Mouse (Mus musculus) embryonic facial prominence, embryonic 13.5 days (tissue): ENCODE results near the gene Zfp52. TPM values are rescaled to one million over a fixed set of nuclear protein-coding genes. Genes with fewer than 3 reads are reported as not detected.

Source experiments
- ATAC-seq: fragments of 200-750 bp; cut with Nextera tagmentation; 2 replicates; pipeline ENCODE4 v1.8.0; 2017; ENCODE audit warnings: low read depth; ENCODE audit not compliant: insufficient number of reproducible peaks, insufficient read depth, low FRiP score, low TSS enrichment
- H3K27ac ChIP-seq: fragments of 300-500 bp; sonication (generic); 2 replicates; pipeline ENCODE4 v1.5.1; 2015; ENCODE audit warnings: moderate library complexity, mild to moderate bottlenecking, inconsistent platforms
- H3K27me3 ChIP-seq: fragments of 300-500 bp; sonication (generic); 2 replicates; pipeline ENCODE4 v1.6.1; 2015; ENCODE audit warnings: mild to moderate bottlenecking, inconsistent platforms
- H3K36me3 ChIP-seq: fragments of 300-500 bp; sonication (generic); 2 replicates; pipeline ENCODE4 v1.6.1; 2015; ENCODE audit warnings: mild to moderate bottlenecking, inconsistent platforms
- H3K4me1 ChIP-seq: fragments of 300-500 bp; sonication (generic); 2 replicates; pipeline ENCODE4 v1.6.1; 2015; ENCODE audit warnings: inconsistent platforms
- H3K4me2 ChIP-seq: fragments of 300-500 bp; sonication (generic); 2 replicates; pipeline ENCODE4 v1.6.1; 2015; ENCODE audit warnings: moderate library complexity, mild to moderate bottlenecking, inconsistent platforms
- H3K4me3 ChIP-seq: fragments of 300-500 bp; sonication (generic); 2 replicates; pipeline ENCODE4 v1.5.1; 2015; ENCODE audit warnings: mild to moderate bottlenecking, inconsistent platforms
- H3K9ac ChIP-seq: fragments of 300-500 bp; sonication (generic); 2 replicates; pipeline ENCODE4 v1.6.1; 2015; ENCODE audit warnings: mild to moderate bottlenecking, inconsistent platforms
- H3K9me3 ChIP-seq: fragments of 300-500 bp; sonication (generic); 2 replicates; pipeline ENCODE4 v1.6.1; 2016; ENCODE audit warnings: inconsistent platforms
- WGBS: fragments of 180-500 bp; shearing (Covaris S2); methylation state at CpG from one replicate; pipeline ENCODE4 v1.1.7; 2015; ENCODE audit warnings: mixed read lengths; 5-methylcytosine and 5-hydroxymethylcytosine counted together
- polyA plus RNA-seq: library from polyadenylated mRNA; unstranded; fragments of >200 nt; fragmentation: Nextera tagmentation; extraction: Ambion mirVana; gene quantifications from 2 replicates; pipeline ENCODE4 v1.2.1, GENCODE M21; 2015

Zfp52 gene
- polyA plus RNA-seq, 1 experiment from 2014 or later, result 4.3 TPM

DNA sequence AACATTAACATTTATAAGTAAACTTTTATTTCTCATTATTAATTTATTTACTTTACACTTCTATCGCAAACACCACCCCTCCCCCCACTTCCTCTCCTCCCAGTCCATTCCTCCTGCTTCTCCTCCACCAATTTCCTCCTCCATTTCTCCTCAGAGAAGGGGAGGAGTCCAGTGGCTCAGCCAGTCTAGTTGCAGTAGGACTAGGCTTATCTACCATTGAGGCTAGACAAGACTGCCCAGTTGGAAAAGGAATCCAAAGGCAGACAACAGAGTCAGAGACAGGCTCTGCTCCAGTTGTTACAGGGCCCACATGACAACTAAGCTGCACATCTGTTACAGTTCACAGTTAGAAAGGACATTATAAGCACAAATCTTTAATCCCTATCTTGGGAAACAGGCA lies 32.4 kb downstream of the Zfp52 start:
- H3K9ac ChIP-seq, result 0 out of 2 replicates have a peak overlapping the region, but pooled peaks have one; percentile 46
- no peak for ATAC-seq
- no peaks in the 10 kb centered on the region for H3K9me3 ChIP-seq
- no peaks in the 10 kb centered on the region for H3K27me3 ChIP-seq
- H3K4me2 ChIP-seq, result peak overlapping the region; percentile 70
- peak overlapping the region; percentile 72 for H3K4me3 ChIP-seq
- peaks cover 12% of the 10 kb centered on the region for H3K4me1 ChIP-seq
- H3K36me3 ChIP-seq, result 0 out of 2 replicates have a peak, but pooled peaks cover 5% of the 10 kb centered on the region
- 37% methylated on average over 1 of the region's 1 CpGs for WGBS
- no peak overlapping the region for H3K27ac ChIP-seq

DNA sequence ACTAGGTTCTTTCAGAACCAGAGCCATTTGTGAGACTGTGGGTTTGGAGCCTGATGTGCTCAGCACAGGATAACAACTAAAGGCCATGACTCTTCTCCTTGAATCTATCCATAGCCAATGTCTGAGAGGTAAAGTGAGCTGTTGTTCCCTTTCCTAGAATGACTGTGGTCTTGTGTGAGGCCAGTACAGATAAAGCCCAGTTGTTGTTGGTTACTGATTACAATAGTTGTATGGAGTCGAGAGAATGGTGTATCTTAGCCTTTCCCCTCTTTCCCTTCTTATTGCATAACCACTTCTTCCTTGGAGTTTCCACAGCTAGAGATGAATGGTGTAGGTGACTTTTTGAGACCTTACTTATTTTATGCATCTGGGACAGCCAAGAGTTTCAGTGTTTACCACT lies 43.7 kb downstream of the Zfp52 start:
- H3K27me3 ChIP-seq, result no peaks in the 10 kb centered on the region
- no peak overlapping the region for H3K27ac ChIP-seq
- H3K36me3 ChIP-seq, result peaks cover 34% of the 10 kb centered on the region
- no peaks in the 10 kb centered on the region for H3K4me1 ChIP-seq
- no peak overlapping the region for H3K4me2 ChIP-seq
- H3K9ac ChIP-seq, result no peak overlapping the region
- ATAC-seq, result no peak
- H3K4me3 ChIP-seq, result no peak overlapping the region
- no peaks in the 10 kb centered on the region for H3K9me3 ChIP-seq
- 77% methylated on average over 1 of the region's 1 CpGs for WGBS

DNA sequence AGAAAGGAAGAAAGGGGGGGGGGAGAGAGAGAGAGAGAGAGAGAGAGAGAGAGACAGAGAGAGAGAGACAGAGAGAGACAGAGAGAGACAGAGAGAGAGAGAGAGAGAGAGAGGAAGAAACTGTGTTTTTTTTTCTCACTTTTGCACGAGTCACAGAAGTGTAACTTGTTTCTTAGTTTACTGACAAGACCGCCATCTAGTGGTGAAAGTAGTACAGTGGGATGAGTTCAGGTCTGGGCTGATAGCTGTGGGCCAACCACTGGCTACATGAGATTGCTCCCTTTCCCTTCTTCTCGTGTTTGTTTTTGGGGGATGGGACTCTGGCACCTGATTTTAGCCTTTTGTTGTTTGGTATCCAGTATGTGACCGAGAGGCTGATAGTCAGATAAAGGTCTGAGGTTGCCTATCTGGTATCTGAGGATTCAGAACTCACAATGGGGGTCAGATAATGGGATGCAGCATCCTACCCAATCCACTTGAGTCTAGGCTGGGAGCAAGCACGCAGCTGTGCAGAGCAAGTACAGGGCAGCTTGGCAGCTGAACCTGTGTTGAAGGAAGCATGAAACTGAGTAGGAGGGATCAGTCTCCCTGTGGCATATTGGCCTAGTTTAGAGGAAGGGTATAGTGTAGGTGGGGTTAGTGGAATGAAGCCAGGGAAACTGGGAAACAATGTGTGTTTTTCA lies 44.3 kb downstream of the Zfp52 start:
- no peak overlapping the region for H3K4me2 ChIP-seq
- peak; percentile 72; the same call in 1 of the 2 replicates for ATAC-seq
- WGBS, result 21% methylated on average over 5 of the region's 5 CpGs
- no peaks in the 10 kb centered on the region for H3K9me3 ChIP-seq
- no peak overlapping the region for H3K27ac ChIP-seq
- peaks cover 33% of the 10 kb centered on the region for H3K36me3 ChIP-seq
- no peak overlapping the region for H3K4me3 ChIP-seq
- no peaks in the 10 kb centered on the region for H3K4me1 ChIP-seq
- H3K27me3 ChIP-seq, result no peaks in the 10 kb centered on the region
- no peak overlapping the region for H3K9ac ChIP-seq

DNA sequence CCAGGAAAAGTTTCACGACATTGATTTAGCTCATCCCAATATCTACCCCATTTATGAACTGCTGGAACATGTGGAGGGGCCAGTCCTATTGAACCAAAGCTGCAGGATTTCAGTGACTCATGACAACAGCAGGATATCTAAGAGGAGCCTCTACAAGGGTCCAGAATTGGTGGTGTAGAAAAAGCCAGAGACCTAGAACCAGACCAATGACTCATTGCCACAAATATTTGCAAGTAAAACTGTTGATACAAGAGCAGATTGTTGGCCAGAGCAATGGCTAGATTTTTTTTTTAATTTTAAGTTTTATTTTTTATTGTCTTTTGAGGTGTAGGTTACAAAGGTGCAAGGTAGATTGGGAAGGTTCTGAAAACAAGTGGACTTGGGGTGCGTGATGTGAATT lies 50.2 kb downstream of the Zfp52 start:
- Histone ChIP-seq H3K36me3 (peaks cover 52% of the 10 kb centered on the region), H3K9ac (no peak overlapping the region), H3K4me3 (no peak overlapping the region), H3K9me3 (peaks cover 10% of the 10 kb centered on the region), H3K27ac (no peak overlapping the region), H3K4me2 (no peak overlapping the region), H3K4me1 (no peaks in the 10 kb centered on the region), H3K27me3 (no peaks in the 10 kb centered on the region)
- ATAC-seq, result no peak
- 94% methylated on average over 2 of the region's 2 CpGs for WGBS

Other genes with a start within 250 kb of the Zfp52 start
- not detected in 2 replicates for gene Vmn1r237, start 223.7 kb upstream of the Zfp52 start, polyA plus RNA-seq
- 3.8 and 5.0 TPM in 2 replicates for gene Zfp677, start 151.8 kb upstream of the Zfp52 start, polyA plus RNA-seq
- 3.4 TPM in 2 replicates for gene Zfp54, start 112.3 kb upstream of the Zfp52 start, polyA plus RNA-seq
- gene Zfp51, start 85.2 kb upstream of the Zfp52 start, polyA plus RNA-seq, result 15.0 and 16.3 TPM in 2 replicates
- gene Zfp53, start 46.5 kb upstream of the Zfp52 start, polyA plus RNA-seq, result 9.5 and 10.5 TPM in 2 replicates
- gene Zfp948, start 31.5 kb downstream of the Zfp52 start, polyA plus RNA-seq, result 15.2 and 15.9 TPM in 2 replicates
- 6.1 and 7.2 TPM in 2 replicates for gene Zfp983, start 115.1 kb downstream of the Zfp52 start, polyA plus RNA-seq
- gene Gm10226, start 156.3 kb downstream of the Zfp52 start, polyA plus RNA-seq, result 5.8 and 8.9 TPM in 2 replicates
- 14.4 and 17.8 TPM in 2 replicates for gene Zfp760, start 172.2 kb downstream of the Zfp52 start, polyA plus RNA-seq
- gene Zfp229, start 195.3 kb downstream of the Zfp52 start, polyA plus RNA-seq, result 7.0 and 8.5 TPM in 2 replicates